Mouse (Mus musculus) limb, embryonic 14.5 days (tissue): Measurements from ENCODE around the gene Susd4. TPM values are rescaled to one million over a fixed set of nuclear protein-coding genes. Genes with fewer than 3 reads are reported as not detected.

Experiments used
- ATAC-seq: fragments of 200-750 bp; cut with Nextera tagmentation; 2 replicates; pipeline ENCODE4 v1.8.0; 2017; ENCODE audit warnings: low read depth, moderate number of reproducible peaks, moderate TSS enrichment; ENCODE audit not compliant: low FRiP score
- DNase-seq: peaks from one replicate; pipeline ENCODE4 v3.0.0-alpha.2; 2015; ENCODE audit warnings: low spot score
- H3K27ac ChIP-seq: fragments of 300-500 bp; sonication (generic); replicated peaks from 2 replicates; pipeline ENCODE4 v1.5.1; 2014; ENCODE audit warnings: low read depth, mild to moderate bottlenecking, low read length, moderate library complexity, mixed read lengths
- H3K27me3 ChIP-seq: fragments of 300-500 bp; sonication (generic); 2 replicates; pipeline ENCODE4 v1.6.1; 2014; ENCODE audit warnings: low read length, mixed read lengths; ENCODE audit not compliant: control insufficient read depth, insufficient read depth
- H3K36me3 ChIP-seq: fragments of 300-500 bp; sonication (generic); 2 replicates; pipeline ENCODE4 v1.6.1; 2014; ENCODE audit warnings: mild to moderate bottlenecking, low read length, moderate library complexity, mixed read lengths; ENCODE audit not compliant: control insufficient read depth, insufficient read depth
- H3K4me1 ChIP-seq: fragments of 300-500 bp; sonication (generic); 2 replicates; pipeline ENCODE4 v1.6.1; 2014; ENCODE audit warnings: antibody characterized with exemption, low read length, mixed read lengths; ENCODE audit not compliant: control insufficient read depth, insufficient read depth
- H3K4me2 ChIP-seq: fragments of 300-500 bp; sonication (generic); replicated peaks from 2 replicates; pipeline ENCODE4 v1.6.1; 2014; ENCODE audit warnings: low read depth, mild to moderate bottlenecking, low read length, moderate library complexity; ENCODE audit not compliant: severe bottlenecking
- H3K4me3 ChIP-seq: fragments of 300-500 bp; sonication (generic); replicated peaks from 2 replicates; pipeline ENCODE4 v1.5.1; 2014; ENCODE audit warnings: low read length
- H3K9ac ChIP-seq: fragments of 300-500 bp; sonication (generic); 2 replicates; pipeline ENCODE4 v1.6.1; 2014; ENCODE audit warnings: mild to moderate bottlenecking, low read depth, low read length, moderate library complexity; ENCODE audit not compliant: severe bottlenecking
- H3K9me3 ChIP-seq: fragments of 300-500 bp; sonication (generic); 2 replicates; pipeline ENCODE4 v1.6.1; 2016; ENCODE audit warnings: low read length; ENCODE audit not compliant: control insufficient read depth
- POLR2A ChIP-seq: fragments of 200-500 bp; IDR thresholded peaks from 2 replicates; pipeline ENCODE4 v1.8.0; 2012; ENCODE audit warnings: inconsistent platforms, mild to moderate bottlenecking, moderate library complexity, borderline replicate concordance; ENCODE audit not compliant: insufficient read depth, insufficient read length; ENCODE audit errors: extremely low read depth
- WGBS: fragments of 180-500 bp; shearing (Covaris S2); extraction: QIAGEN DNeasy Blood & Tissue Kit; methylation state at CpG from one replicate; pipeline ENCODE4 v1.1.7; 2014; 5-methylcytosine and 5-hydroxymethylcytosine counted together
- polyA plus RNA-seq, 2 experiments: library from polyadenylated mRNA; depleted of rRNA in 1 of 2; stranded (reverse) in 1 of 2; unstranded in 1 of 2; fragments of >200 nt; fragmentation: Nextera tagmentation in 1 of 2; extraction: Ambion mirVana in 1 of 2; gene quantifications; 2 replicates each; pipeline versions ENCODE4 v1.2.1 to v1.2.3; 2012 to 2014

Gene Susd4
- polyA plus RNA-seq, 2 experiments, result 14.0 to 17.7 TPM

GRCm38 (mm10) chr1:182941921-182942320 is 178.3 kb downstream of the Susd4 start:
- WGBS, result 57% methylated on average over 2 of the region's 2 CpGs
- DNase-seq (no peak), ATAC-seq (no peak)
- Histone ChIP-seq H3K27me3 (no peaks in the 10 kb centered on the region), H3K36me3 (no peaks in the 10 kb centered on the region), H3K4me1 (peaks cover 4% of the 10 kb centered on the region; the same call in 1 of the 2 replicates), H3K4me3 (no peak overlapping the region), H3K27ac (no peak overlapping the region), H3K4me2 (no peak overlapping the region), H3K9ac (no peak overlapping the region), H3K9me3 (no peaks in the 10 kb centered on the region)
- no peak for TF ChIP-seq POLR2A

DNA sequence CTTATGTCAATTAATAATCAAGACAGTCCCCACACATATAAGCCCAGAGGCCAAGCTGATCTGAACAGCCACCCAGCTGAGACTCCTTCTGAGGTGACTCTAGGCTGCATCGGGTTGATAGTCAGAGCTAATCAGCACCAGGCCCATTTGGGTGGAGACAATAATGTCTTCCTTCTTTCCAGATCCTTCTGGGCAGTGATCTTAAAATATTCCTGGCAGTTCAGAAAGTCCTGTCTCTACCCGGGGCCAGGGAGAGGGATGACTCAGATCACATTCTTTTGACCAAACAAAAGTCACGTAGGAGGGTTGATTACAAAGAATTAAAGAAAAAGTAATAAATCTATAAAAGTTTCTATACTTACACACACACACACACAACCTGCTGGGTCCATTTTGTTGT is 180.3 kb downstream of the Susd4 start:
- ATAC-seq, result no peak
- Histone ChIP-seq H3K9ac (no peak overlapping the region), H3K4me3 (no peak overlapping the region), H3K27me3 (no peaks in the 10 kb centered on the region), H3K27ac (no peak overlapping the region), H3K4me2 (no peak overlapping the region), H3K4me1 (no peaks in the 10 kb centered on the region), H3K36me3 (no peaks in the 10 kb centered on the region), H3K9me3 (no peaks in the 10 kb centered on the region)
- TF ChIP-seq POLR2A, result no peak
- 76% methylated on average over 3 of the region's 3 CpGs for WGBS
- no peak for DNase-seq

DNA sequence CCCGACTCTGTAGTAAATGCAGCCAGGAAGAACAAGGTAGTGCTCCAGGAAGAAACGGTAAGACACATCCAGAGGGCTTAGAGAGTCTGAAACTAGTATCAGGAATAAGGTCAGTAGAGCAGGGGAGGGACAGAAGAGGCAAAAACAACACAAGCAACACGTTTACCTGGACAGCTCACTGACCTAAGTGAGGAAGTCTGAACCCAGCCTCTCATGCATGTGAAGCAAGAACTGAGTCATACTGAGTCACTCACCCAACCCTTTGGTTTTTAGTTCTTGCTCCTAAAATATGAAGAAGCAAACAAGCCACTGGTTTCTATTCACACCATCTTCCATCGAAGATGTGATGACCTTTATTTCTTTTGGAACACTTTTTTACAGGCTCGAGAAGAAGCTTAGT is 181.0 kb downstream of the Susd4 start:
- Histone ChIP-seq H3K9me3 (no peaks in the 10 kb centered on the region), H3K4me1 (no peaks in the 10 kb centered on the region), H3K36me3 (no peaks in the 10 kb centered on the region), H3K4me3 (no peak overlapping the region), H3K27ac (no peak overlapping the region), H3K9ac (no peak overlapping the region), H3K27me3 (no peaks in the 10 kb centered on the region), H3K4me2 (no peak overlapping the region)
- WGBS, result 78% methylated on average over 5 of the region's 5 CpGs
- DNase-seq, result no peak
- ATAC-seq, result no peak
- no peak for TF ChIP-seq POLR2A

DNA sequence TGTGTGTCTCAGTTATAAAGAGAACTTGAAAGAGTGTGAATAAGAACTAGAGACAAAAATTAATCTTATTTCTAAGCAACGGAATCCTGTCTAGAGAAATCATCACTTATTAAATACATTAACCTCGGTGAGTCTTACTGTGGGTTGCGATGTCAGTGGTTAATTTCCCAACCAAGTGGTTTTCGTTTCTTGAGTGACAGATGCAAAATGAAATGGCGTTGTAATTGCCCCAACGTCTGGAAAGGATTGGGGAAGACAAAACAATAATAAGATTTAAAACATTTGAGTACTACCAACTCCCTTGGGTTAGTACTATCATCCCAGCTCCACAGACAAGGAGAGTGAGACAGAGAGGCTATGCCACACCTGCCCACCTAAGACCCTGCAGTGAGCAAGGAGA is 181.9 kb downstream of the Susd4 start:
- Histone ChIP-seq H3K4me1 (no peaks in the 10 kb centered on the region), H3K27me3 (no peaks in the 10 kb centered on the region), H3K4me3 (no peak overlapping the region), H3K36me3 (no peaks in the 10 kb centered on the region), H3K4me2 (no peak overlapping the region), H3K9ac (no peak overlapping the region), H3K27ac (no peak overlapping the region), H3K9me3 (no peaks in the 10 kb centered on the region)
- ATAC-seq, result no peak
- no peak for DNase-seq
- 74% methylated on average over 6 of the region's 6 CpGs for WGBS
- TF ChIP-seq POLR2A, result no peak

Other genes with a start within 250 kb of the Susd4 start
- gene Capn2, start 246.3 kb upstream of the Susd4 start, polyA plus RNA-seq (2012; rRNA removed), result 76.7 and 90.5 TPM in 2 replicates
- 119 and 126 TPM in 2 replicates for gene Capn2, start 246.3 kb upstream of the Susd4 start, polyA plus RNA-seq (2014; fragmentation: Nextera tagmentation; extraction: Ambion mirVana)
- gene Capn8, start 198.9 kb upstream of the Susd4 start, polyA plus RNA-seq (2012; rRNA removed), result 0.08 TPM in 2 replicates
- gene Capn8, start 198.9 kb upstream of the Susd4 start, polyA plus RNA-seq (2014; fragmentation: Nextera tagmentation; extraction: Ambion mirVana), result 0.08 TPM in 1 of 2 replicates, not detected in the other
- gene Ccdc185, start 14.7 kb upstream of the Susd4 start, polyA plus RNA-seq (2012; rRNA removed), result not detected in 2 replicates
- not detected in 2 replicates for gene Ccdc185, start 14.7 kb upstream of the Susd4 start, polyA plus RNA-seq (2014; fragmentation: Nextera tagmentation; extraction: Ambion mirVana)
- 4.4 and 5.0 TPM in 2 replicates for gene Tlr5, start 190.9 kb downstream of the Susd4 start, polyA plus RNA-seq (2012; rRNA removed)
- 2.5 and 2.7 TPM in 2 replicates for gene Tlr5, start 190.9 kb downstream of the Susd4 start, polyA plus RNA-seq (2014; fragmentation: Nextera tagmentation; extraction: Ambion mirVana)